Mouse (Mus musculus): ENCODE results near the gene Dpysl5.

Gene Dpysl5

GRCm38 (mm10) chr5:30818758-30819309 is 107.5 kb downstream of the Dpysl5 start:
- DNase-seq (ENCODE audit: low read depth, low spot score) = peak; percentile 84

- DNase-seq (ENCODE audit: low read depth, low spot score) = no peak
These were observed 111.3 kb downstream of the Dpysl5 start for GRCm38 (mm10) chr5:30822689-30823088.

- no peak for DNase-seq (ENCODE audit: low read depth, low spot score)
These were observed 111.7 kb downstream of the Dpysl5 start for GRCm38 (mm10) chr5:30823091-30823490.

- no peak for DNase-seq (ENCODE audit: low read depth, low spot score)
These were observed 113.0 kb downstream of the Dpysl5 start for GRCm38 (mm10) chr5:30824124-30824988.

GRCm38 (mm10) chr5:30825166-30825565 is 113.8 kb downstream of the Dpysl5 start:
- peak; percentile 55 for DNase-seq (ENCODE audit: low read depth, low spot score)

- DNase-seq (ENCODE audit: low read depth, low spot score) = peak; percentile 74
These were observed 114.5 kb downstream of the Dpysl5 start for GRCm38 (mm10) chr5:30825821-30826220.

- no peak for DNase-seq (ENCODE audit: low read depth, low spot score)
These were observed 122.1 kb downstream of the Dpysl5 start for GRCm38 (mm10) chr5:30833416-30833815.

- DNase-seq (ENCODE audit: low read depth, low spot score) = no peak
These were observed 128.4 kb downstream of the Dpysl5 start for GRCm38 (mm10) chr5:30839731-30840130.

GRCm38 (mm10) chr5:30841896-30842295 is 130.5 kb downstream of the Dpysl5 start:
- DNase-seq (ENCODE audit: low read depth, low spot score) = no peak

Data from brain, adult 2 months (tissue).